Mouse (Mus musculus) thymus, adult 2 months (tissue): ENCODE data around the gene Irf9. TPM values are rescaled to one million over a fixed set of nuclear protein-coding genes. Genes with fewer than 3 reads are reported as not detected.
A peak's percentile ranks its signal among the peaks of the same experiment; 100 is the strongest.

ENCODE experiments used
- DNase-seq: peaks from one replicate; pipeline ENCODE4 v3.0.0; 2021
- H3K27ac ChIP-seq: fragments of 200-500 bp; 2 replicates; pipeline ENCODE4 v1.5.1; 2012; ENCODE audit warnings: low read length, control low read depth; ENCODE audit not compliant: control insufficient read depth, insufficient read depth
- H3K27me3 ChIP-seq: fragments of 200-500 bp; 2 replicates; pipeline ENCODE4 v1.6.1; 2012; ENCODE audit warnings: mild to moderate bottlenecking, low read length, moderate library complexity, mixed read lengths; ENCODE audit not compliant: control insufficient read depth, insufficient read depth
- H3K36me3 ChIP-seq: fragments of 200-500 bp; 2 replicates; pipeline ENCODE4 v1.6.1; 2012; ENCODE audit warnings: mild to moderate bottlenecking, low read length, moderate library complexity; ENCODE audit not compliant: control insufficient read depth, insufficient read depth
- H3K4me1 ChIP-seq: fragments of 200-500 bp; replicated peaks from 2 replicates; pipeline ENCODE4 v1.6.1; 2012; ENCODE audit warnings: low read length; ENCODE audit not compliant: control insufficient read depth, insufficient read depth
- H3K4me3 ChIP-seq: fragments of 200-500 bp; 2 replicates; pipeline ENCODE4 v1.5.1; 2012; ENCODE audit warnings: mild to moderate bottlenecking, low read length, control low read depth, moderate library complexity; ENCODE audit not compliant: control insufficient read depth, insufficient read depth
- CTCF ChIP-seq: fragments of 200-500 bp; IDR thresholded peaks from 2 replicates; pipeline ENCODE4 v1.5.1; 2012; ENCODE audit warnings: mild to moderate bottlenecking, control low read depth, low read length, moderate library complexity, borderline replicate concordance; ENCODE audit not compliant: control insufficient read depth, poor library complexity, insufficient read depth; ENCODE audit errors: extremely low read depth
- POLR2A ChIP-seq: fragments of 200-500 bp; IDR thresholded peaks from 2 replicates; pipeline ENCODE4 v1.6.1; 2012; ENCODE audit warnings: mild to moderate bottlenecking, low read length, control low read depth, moderate library complexity; ENCODE audit not compliant: control insufficient read depth, poor library complexity, insufficient read depth; ENCODE audit errors: extremely low read depth
- WGBS: fragments of 180-500 bp; shearing (Covaris S2); methylation state at CpG from one replicate; pipeline ENCODE4 v1.1.7; 2018; 5-methylcytosine and 5-hydroxymethylcytosine counted together
- polyA plus RNA-seq: library from polyadenylated mRNA; depleted of rRNA; stranded (reverse); fragments of >200 nt; gene quantifications from 2 replicates; pipeline ENCODE4 v1.2.3, GENCODE M21; 2012

The Irf9 gene
- polyA plus RNA-seq, 1 experiment: 162 TPM

DNA sequence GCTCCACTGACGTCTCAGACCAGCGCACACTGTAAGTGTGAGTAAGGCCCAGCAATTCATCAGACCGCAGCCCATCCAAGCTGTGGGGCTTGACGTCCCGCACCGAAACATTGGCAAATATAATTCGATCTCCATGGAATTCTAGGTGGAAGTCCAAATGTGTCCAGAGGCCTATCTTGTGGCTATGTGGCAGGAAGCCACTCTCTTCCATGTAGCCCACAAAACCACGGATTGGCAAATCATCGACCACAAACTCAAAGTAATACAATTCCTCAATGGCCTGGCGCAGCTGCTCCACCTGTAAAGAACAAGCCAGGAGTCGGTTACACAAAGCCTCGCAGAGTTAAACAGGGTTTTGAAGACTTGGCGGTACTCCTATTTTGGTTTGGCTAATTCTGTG is 37.9 kb downstream of the Irf9 start:
- no peak for DNase-seq
- no peak overlapping the region for H3K27ac ChIP-seq
- no peaks in the 10 kb centered on the region; the same call in 1 of the 2 replicates for H3K36me3 ChIP-seq
- H3K4me1 ChIP-seq: peaks cover 15% of the 10 kb centered on the region
- TF ChIP-seq POLR2A (no peak), CTCF (no peak)
- H3K4me3 ChIP-seq: no peak overlapping the region
- no peaks in the 10 kb centered on the region for H3K27me3 ChIP-seq
- 78% methylated on average over 13 of the region's 13 CpGs for WGBS

DNA sequence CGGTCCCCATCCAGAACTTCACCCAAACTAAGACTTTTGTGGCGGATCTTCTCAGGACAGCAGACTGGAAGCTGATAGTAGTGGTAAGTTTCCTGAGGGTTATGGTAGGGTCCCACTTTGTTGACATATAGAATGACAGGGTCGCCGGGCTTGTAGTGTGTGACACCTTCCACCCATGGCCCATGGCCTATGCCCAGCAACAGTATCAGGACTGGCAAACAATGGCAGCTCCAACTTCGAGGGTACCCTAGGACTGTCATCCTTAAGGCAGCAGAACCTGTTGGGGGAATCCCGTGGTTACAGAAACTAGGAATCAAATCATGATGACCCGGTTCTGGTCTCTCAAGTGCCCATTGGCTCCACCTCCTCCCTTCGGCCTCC is 39.3 kb downstream of the Irf9 start:
- 24% methylated on average over 8 of the region's 8 CpGs for WGBS
- TF ChIP-seq CTCF (no peak), POLR2A (no peak)
- Histone ChIP-seq H3K4me3 (peak overlapping the region; percentile 65), H3K27ac (no peak overlapping the region), H3K4me1 (peaks cover 15% of the 10 kb centered on the region), H3K36me3 (no peaks in the 10 kb centered on the region; the same call in 1 of the 2 replicates), H3K27me3 (no peaks in the 10 kb centered on the region)
- DNase-seq: no peak

DNA sequence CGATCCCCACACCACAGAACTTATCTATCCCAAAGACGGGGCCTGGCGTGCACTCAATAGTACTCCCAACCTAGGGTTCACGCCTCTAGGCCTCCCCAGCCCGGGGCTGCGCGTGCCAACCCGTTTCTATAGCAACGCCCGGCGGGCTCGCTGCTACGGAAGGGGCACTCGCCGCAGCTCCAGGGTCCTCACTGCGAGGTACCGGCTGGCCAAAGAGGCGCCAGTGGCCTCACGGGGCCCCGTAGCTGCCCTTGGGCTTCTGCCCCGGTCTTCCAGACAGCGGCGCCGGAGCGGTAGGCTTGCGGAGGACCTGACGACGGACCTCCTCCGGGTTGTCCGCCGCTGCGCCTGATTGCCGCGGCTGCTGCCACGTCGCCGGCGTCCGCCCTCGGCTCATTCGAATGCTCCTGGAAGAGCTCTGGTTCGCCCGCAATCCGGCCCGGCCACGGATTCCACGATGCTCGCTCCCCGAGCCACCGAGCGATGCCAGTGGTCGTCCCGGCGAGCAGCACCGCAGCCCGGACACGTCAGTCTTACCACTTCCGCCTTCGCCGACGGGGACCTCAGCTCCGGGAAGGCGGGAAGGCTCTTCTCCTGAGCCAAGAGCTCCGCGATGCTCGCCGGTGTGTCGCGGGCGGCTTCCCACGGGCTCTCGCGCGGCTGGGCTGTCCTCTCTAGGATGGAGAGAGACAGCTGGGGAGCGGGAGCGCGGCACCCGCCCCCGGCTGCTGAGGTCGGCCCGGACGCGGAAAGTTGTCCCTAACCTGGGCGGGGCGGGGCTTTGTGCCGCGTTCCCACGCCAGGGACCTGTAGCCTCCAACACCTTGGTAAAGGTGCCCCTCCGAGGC is 39.9 kb downstream of the Irf9 start, which contains the start of gene Tm9sf1:
TSS of gene Tm9sf1 (minus strand) at position 747 of the 848 bp plus-strand sequence.
- H3K27ac ChIP-seq: peak within 1 kb of the TSS; percentile 31
- peak; percentile 83 for DNase-seq
- H3K4me1 ChIP-seq: peaks cover 15% of the 10 kb centered on the region
- H3K27me3 ChIP-seq: no peaks in the 10 kb centered on the region
- TF ChIP-seq POLR2A: peak; percentile 56; the same call in 1 of the 2 replicates
- TF ChIP-seq CTCF: peak; percentile 51; the same call in 1 of the 2 replicates
- H3K36me3 ChIP-seq: no peaks in the 10 kb centered on the region; the same call in 1 of the 2 replicates
- peak within 1 kb of the TSS; percentile 65 for H3K4me3 ChIP-seq
- under 1% methylated on average over 89 of the region's 89 CpGs for WGBS

DNA sequence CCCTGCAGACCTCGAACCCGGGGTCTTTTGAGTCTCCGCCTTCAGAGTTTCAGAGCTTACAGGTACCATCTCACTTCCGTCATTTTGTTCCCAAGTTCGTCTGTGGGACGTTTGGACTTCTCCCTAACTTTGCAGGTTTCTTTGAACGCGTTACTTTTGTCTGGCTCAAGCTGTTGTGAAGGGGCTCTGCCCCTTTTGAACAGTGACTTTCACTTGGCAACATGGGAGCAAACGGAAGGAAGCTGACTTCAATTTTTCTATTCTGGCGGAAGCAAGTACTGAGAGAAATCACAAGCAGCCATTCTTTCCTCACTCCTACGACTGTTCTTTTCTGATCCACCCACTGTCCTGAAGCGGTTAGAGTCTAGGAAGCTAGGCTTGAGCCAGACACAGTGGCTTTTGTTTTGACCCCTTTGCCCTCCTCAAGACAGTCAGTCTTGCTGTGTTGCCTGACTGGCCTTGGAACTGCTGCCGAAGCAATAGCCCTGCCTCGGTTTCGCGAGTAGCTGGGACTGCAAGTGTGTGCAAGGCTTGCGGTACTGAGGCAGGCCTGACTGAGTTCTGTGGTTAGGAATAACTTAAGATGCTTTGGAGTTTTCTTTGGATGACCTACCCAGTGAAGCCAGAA is 41.0 kb downstream of the Irf9 start:
- Histone ChIP-seq H3K4me3 (peak overlapping the region; percentile 65), H3K27me3 (no peaks in the 10 kb centered on the region), H3K27ac (peak overlapping the region; percentile 31), H3K4me1 (peaks cover 15% of the 10 kb centered on the region), H3K36me3 (no peaks in the 10 kb centered on the region; the same call in 1 of the 2 replicates)
- TF ChIP-seq POLR2A (no peak), CTCF (no peak)
- peak; percentile 35 for DNase-seq
- 5% methylated on average over 17 of the region's 17 CpGs for WGBS

DNA sequence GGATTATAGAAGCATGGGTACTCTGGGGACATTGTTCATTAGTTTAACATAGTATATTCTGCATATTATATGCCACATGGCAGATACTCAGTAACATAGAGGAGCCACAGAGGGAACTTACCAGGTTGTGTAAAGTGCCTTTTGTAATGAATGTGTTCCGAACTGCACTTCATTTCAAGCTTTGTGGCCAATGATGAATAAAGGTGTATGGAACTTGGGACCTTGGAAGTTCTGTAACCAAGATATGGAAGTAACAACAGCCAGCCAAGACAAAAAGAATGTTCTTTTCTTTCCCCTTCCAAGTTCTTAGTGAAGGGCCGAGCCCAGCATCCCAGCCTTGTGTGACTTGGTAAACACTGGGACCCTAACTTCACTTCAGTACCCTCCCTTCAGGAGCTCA is 46.5 kb downstream of the Irf9 start, which contains the start of gene Tssk4:
TSS of gene Tssk4 (plus strand) at position 301 of the 400 bp plus-strand sequence.
- no peak for DNase-seq
- Histone ChIP-seq H3K27ac (no peak within 1 kb of the TSS), H3K36me3 (no peaks in the 10 kb centered on the region), H3K27me3 (no peaks in the 10 kb centered on the region), H3K4me1 (peaks cover 15% of the 10 kb centered on the region), H3K4me3 (no peak within 1 kb of the TSS)
- TF ChIP-seq POLR2A (no peak), CTCF (no peak)
- WGBS: 98% methylated on average over 2 of the region's 2 CpGs

DNA sequence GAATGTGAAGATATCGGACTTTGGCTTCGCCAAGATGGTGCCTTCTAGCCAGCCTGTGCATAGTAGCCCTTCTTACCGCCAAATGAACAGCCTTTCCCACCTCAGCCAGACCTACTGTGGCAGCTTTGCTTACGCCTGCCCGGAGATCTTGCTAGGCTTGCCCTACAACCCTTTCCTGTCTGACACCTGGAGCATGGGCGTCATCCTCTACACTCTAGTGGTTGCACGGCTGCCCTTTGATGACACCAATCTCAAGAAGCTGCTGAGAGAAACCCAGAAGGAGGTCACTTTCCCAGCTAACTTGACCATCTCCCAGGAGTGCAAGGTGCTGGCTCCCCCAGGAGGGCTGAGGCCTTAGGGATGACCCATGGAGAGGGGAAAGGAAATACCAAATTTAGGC is 48.2 kb downstream of the Irf9 start:
- TF ChIP-seq POLR2A: no peak
- TF ChIP-seq CTCF: no peak
- no peaks in the 10 kb centered on the region for H3K27me3 ChIP-seq
- DNase-seq: peak; percentile 37
- no peak overlapping the region for H3K4me3 ChIP-seq
- no peak overlapping the region for H3K27ac ChIP-seq
- no peaks in the 10 kb centered on the region for H3K36me3 ChIP-seq
- WGBS: 65% methylated on average over 7 of the region's 7 CpGs
- peaks cover 11% of the 10 kb centered on the region for H3K4me1 ChIP-seq
